ENCODE assay signal across 8 mouse cellular contexts in the genomic region with DNA sequence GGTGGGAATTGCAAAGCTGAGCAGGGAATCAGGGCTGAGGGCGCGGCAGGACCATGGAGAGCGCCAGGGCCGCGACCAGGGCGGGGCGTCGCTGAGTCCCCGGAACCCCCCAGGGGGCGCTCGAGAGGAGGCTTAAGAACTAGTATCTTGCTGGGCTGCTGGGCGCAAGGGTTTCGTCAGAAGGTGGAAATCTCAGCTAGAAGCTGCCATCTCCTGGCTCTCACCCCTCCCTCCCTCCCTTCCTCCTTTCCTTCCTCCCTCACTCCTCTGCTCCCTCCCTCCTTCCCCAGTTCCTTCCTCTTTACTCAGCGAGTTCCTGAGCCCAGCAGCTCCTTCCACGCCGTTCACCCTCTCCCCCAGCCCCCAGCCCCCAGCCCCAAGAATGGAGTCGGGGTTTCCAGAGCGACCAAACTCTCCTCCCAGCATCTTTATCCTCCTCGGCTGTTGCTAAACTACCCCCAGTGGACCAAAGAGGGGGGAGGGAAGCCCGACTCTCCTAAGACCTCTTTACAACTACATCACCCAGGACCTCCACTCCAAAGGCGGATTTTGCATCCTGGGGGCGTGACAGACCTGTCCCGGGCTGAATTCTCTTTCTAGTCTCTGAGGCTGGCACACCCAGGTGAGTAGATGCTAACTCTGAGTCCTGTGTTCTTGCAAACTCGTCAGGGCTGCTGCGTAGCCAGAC. TPM values are rescaled to one million over a fixed set of nuclear protein-coding genes. Genes with fewer than 3 reads are reported as not detected.
A peak's percentile ranks its signal among the peaks of the same experiment; 100 is the strongest.
DNase-seq lines count a peak whose midpoint lies in the region; ATAC-seq and TF ChIP-seq lines count a peak whose summit lies in the region.

No protein-coding gene starts in this region.

- H3K27me3 ChIP-seq in embryonic facial prominence, embryonic 10.5 days (replicated peaks; ENCODE audit: low read depth, poor library complexity, severe bottlenecking), result peaks cover 27% of the 10 kb centered on the region
- H3K27me3 ChIP-seq in heart, postnatal 0 days (ENCODE audit: control insufficient read depth, insufficient read depth, low read length), result 0 out of 2 replicates have a peak, but pooled peaks cover 10% of the 10 kb centered on the region
- H3K27me3 ChIP-seq in liver, postnatal 0 days (ENCODE audit: insufficient read depth, low read length), result peaks cover 10% of the 10 kb centered on the region
- peaks cover 38% of the 10 kb centered on the region for H3K27me3 ChIP-seq in neural tube, embryonic 15.5 days (replicated peaks)

- DNase-seq in gastrocnemius, adult 18-20 months (ENCODE audit: low spot score), result peak; percentile 16
- no peak for DNase-seq in gastrocnemius, adult 8-10 months (ENCODE audit: low spot score in 2 of 2)
- peak; percentile 91 for DNase-seq in embryonic facial prominence, embryonic 10.5 days (ENCODE audit: low spot score)
- DNase-seq in heart, postnatal 0 days (ENCODE audit: low spot score), result peak; percentile 19
- DNase-seq in kidney, postnatal 25 days, result peak; percentile 83 to 84
- peak; percentile 78 for DNase-seq in liver, postnatal 0 days
- DNase-seq in thymus, adult 18-20 months, result peak; percentile 7

- peak; percentile 55 for TF ChIP-seq CTCF in heart, postnatal 0 days (IDR thresholded peaks at IDR 0.05; ENCODE audit: low read depth)
- TF ChIP-seq CTCF in liver, postnatal 0 days (IDR thresholded peaks at IDR 0.05; ENCODE audit: low read depth), result peak; percentile 56

- H3K9me3 ChIP-seq in embryonic facial prominence, embryonic 10.5 days, result no peaks in the 10 kb centered on the region
- H3K9me3 ChIP-seq in heart, postnatal 0 days (replicated peaks; ENCODE audit: control insufficient read depth, low read length), result no peaks in the 10 kb centered on the region
- no peaks in the 10 kb centered on the region for H3K9me3 ChIP-seq in liver, postnatal 0 days (ENCODE audit: low read length)
- H3K9me3 ChIP-seq in neural tube, embryonic 15.5 days (replicated peaks), result no peaks in the 10 kb centered on the region

- H3K36me3 ChIP-seq in embryonic facial prominence, embryonic 10.5 days (replicated peaks), result no peaks in the 10 kb centered on the region
- H3K36me3 ChIP-seq in heart, postnatal 0 days (replicated peaks; ENCODE audit: control insufficient read depth, insufficient read depth, low read length), result no peaks in the 10 kb centered on the region
- H3K36me3 ChIP-seq in liver, postnatal 0 days (replicated peaks; ENCODE audit: insufficient read depth, low read length), result no peaks in the 10 kb centered on the region
- no peaks in the 10 kb centered on the region for H3K36me3 ChIP-seq in neural tube, embryonic 15.5 days

- under 1% methylated on average over 25 of the region's 25 CpGs for WGBS in embryonic facial prominence, embryonic 10.5 days
- under 1% methylated on average over 25 of the region's 25 CpGs for WGBS in heart, postnatal 0 days
- 3% methylated on average over 25 of the region's 25 CpGs for WGBS in liver, postnatal 0 days (ENCODE audit: insufficient replicate concordance)
- WGBS in neural tube, embryonic 15.5 days, result 1% methylated on average over 25 of the region's 25 CpGs

- H3K9ac ChIP-seq in heart, postnatal 0 days (replicated peaks; ENCODE audit: low read depth, low read length), result no peak overlapping the region
- H3K9ac ChIP-seq in liver, postnatal 0 days (replicated peaks), result no peak overlapping the region
- H3K9ac ChIP-seq in neural tube, embryonic 15.5 days (replicated peaks), result peak overlapping the region; percentile 28

- no peak overlapping the region for H3K27ac ChIP-seq in embryonic facial prominence, embryonic 10.5 days (replicated peaks)
- no peak overlapping the region for H3K27ac ChIP-seq in heart, postnatal 0 days (ENCODE audit: low read depth)
- no peak overlapping the region for H3K27ac ChIP-seq in liver, postnatal 0 days (ENCODE audit: low read depth)
- H3K27ac ChIP-seq in neural tube, embryonic 15.5 days (replicated peaks), result no peak overlapping the region

- peak overlapping the region; percentile 44 for H3K4me3 ChIP-seq in embryonic facial prominence, embryonic 10.5 days
- H3K4me3 ChIP-seq in heart, postnatal 0 days (ENCODE audit: low read depth, low read length), result no peak overlapping the region
- no peak overlapping the region for H3K4me3 ChIP-seq in liver, postnatal 0 days (ENCODE audit: low read depth, low read length)
- peak overlapping the region; percentile 39 for H3K4me3 ChIP-seq in neural tube, embryonic 15.5 days (replicated peaks)

- no peak; the same call in 1 of the 2 replicates for ATAC-seq in heart, postnatal 0 days (ENCODE audit: insufficient read depth, low read depth)
- ATAC-seq in liver, postnatal 0 days, result peak; percentile 33; the same call in 1 of the 2 replicates
- ATAC-seq in neural tube, embryonic 15.5 days (ENCODE audit: low FRiP score), result peak; percentile 70

- peaks cover 5% of the 10 kb centered on the region for H3K4me1 ChIP-seq in embryonic facial prominence, embryonic 10.5 days
- no peaks in the 10 kb centered on the region for H3K4me1 ChIP-seq in heart, postnatal 0 days (ENCODE audit: control insufficient read depth, insufficient read depth)
- no peaks in the 10 kb centered on the region for H3K4me1 ChIP-seq in liver, postnatal 0 days (ENCODE audit: insufficient read depth)
- peaks cover 13% of the 10 kb centered on the region for H3K4me1 ChIP-seq in neural tube, embryonic 15.5 days

- TF ChIP-seq EP300 in heart, postnatal 0 days (IDR thresholded peaks at IDR 0.05; ENCODE audit: low read depth), result no peak
- no peak for TF ChIP-seq EP300 in liver, postnatal 0 days (IDR thresholded peaks at IDR 0.05; ENCODE audit: low read depth)

- no peak overlapping the region for H3K4me2 ChIP-seq in heart, postnatal 0 days (ENCODE audit: low read depth, low read length)
- H3K4me2 ChIP-seq in liver, postnatal 0 days (ENCODE audit: low read depth, low read length), result no peak overlapping the region
- H3K4me2 ChIP-seq in neural tube, embryonic 15.5 days, result peak overlapping the region; percentile 71

RNA-seq across cellular contexts. Expression of a gene that starts 22.5 kb away (rescaled TPM):
- not detected for total RNA-seq in gastrocnemius, adult 18-20 months (2021)
- not detected for total RNA-seq in gastrocnemius, adult 8-10 months (2022)
- 0.19 and 0.56 TPM in 2 replicates for polyA plus RNA-seq in embryonic facial prominence, embryonic 10.5 days (2016; fragmentation: Nextera tagmentation; extraction: Ambion mirVana)
- total RNA-seq in heart, postnatal 0 days (2014; rRNA removed; ENCODE audit: low replicate concordance), result not detected in 2 replicates
- polyA plus RNA-seq in heart, postnatal 0 days (2015; fragmentation: Nextera tagmentation; extraction: Ambion mirVana), result 0.03 and 0.14 TPM in 2 replicates
- polyA plus RNA-seq in liver, postnatal 0 days (2015; fragmentation: Nextera tagmentation; extraction: Ambion mirVana), result not detected in 2 replicates
- 15.5 and 17.4 TPM in 2 replicates for polyA plus RNA-seq in neural tube, embryonic 15.5 days (2015; fragmentation: Nextera tagmentation; extraction: Ambion mirVana)

Comparison
In these comparisons a context has a peak if more than half of its experiments do, and no peak if none do; other contexts are left out.
1. DNase-seq: peak in gastrocnemius, adult 18-20 months (single experiment), embryonic facial prominence, embryonic 10.5 days (single experiment), heart, postnatal 0 days (single experiment), kidney, postnatal 25 days (2 of 2), liver, postnatal 0 days (single experiment) and thymus, adult 18-20 months (2 of 2); none in gastrocnemius, adult 8-10 months (0 of 2).
2. H3K4me3 ChIP-seq: peak in embryonic facial prominence, embryonic 10.5 days (single experiment) and neural tube, embryonic 15.5 days (single experiment); none in heart, postnatal 0 days (single experiment) and liver, postnatal 0 days (single experiment).
3. RNA of a gene that starts 22.5 kb away (polyA plus RNA-seq): 15.5 to 17.4 TPM in neural tube, embryonic 15.5 days; 0.19 to 0.56 TPM in embryonic facial prominence, embryonic 10.5 days, 0.03 to 0.14 TPM in heart, postnatal 0 days and not detected in liver, postnatal 0 days; every median in the first group is over 10 times any median in the second.